Mouse (Mus musculus) liver, embryonic 14.5 days (tissue): ENCODE measurements around the gene Usp20.

Experiments used
- CTCF ChIP-seq: IDR thresholded peaks from 2 replicates; pipeline ENCODE4 v1.5.1; 2016; ENCODE audit warnings: antibody characterized with exemption, low read depth, control low read depth
- EP300 ChIP-seq: IDR thresholded peaks from 2 replicates; pipeline ENCODE4 v1.6.1; 2016; ENCODE audit warnings: antibody characterized with exemption, low read depth

DNA sequence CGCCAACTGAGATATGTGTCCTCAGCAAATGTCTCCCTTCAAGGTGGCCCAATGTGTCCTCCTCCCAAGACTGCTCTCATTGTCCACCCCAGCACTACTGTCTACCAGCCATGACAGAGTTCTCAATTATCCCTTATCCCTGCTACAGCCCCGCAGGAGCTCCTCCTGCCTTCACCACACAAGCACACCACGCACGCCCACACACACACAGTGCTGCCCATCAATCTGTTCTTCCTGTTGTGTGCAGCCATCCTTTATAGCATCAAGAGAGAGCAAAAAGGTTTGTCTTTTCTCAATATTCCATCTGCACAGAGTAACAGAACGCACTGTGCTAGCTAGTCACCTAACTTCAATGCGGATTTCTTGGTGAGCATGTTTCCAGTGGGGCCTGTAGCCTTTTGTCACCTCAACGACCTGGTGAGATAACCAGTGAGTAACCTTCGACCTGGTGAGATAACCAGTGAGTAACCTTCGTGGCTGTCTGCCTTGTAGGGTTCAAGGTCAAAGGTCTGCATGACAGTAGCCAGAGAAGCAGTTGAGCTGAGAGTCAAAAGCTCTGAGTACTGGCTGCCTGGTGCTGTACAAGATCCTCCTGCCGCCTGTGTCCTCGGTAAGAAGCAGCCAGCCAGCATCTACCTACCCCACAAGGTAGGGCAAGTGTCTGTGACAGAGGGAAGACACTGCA is 19.4 kb upstream of the Usp20 start:
- TF ChIP-seq EP300 (no peak), CTCF (no peak)
